Mouse (Mus musculus) liver, postnatal 0 days (tissue): ENCODE data around the gene Atg3. TPM values are rescaled to one million over a fixed set of nuclear protein-coding genes. Genes with fewer than 3 reads are reported as not detected.

Source experiments
- ATAC-seq: fragments of 200-750 bp; cut with Nextera tagmentation; 2 replicates; pipeline ENCODE4 v1.8.0; 2017; ENCODE audit warnings: mild to moderate bottlenecking, moderate library complexity
- DNase-seq: peaks from one replicate; pipeline ENCODE4 v3.0.0-alpha.2; 2016
- H3K27ac ChIP-seq: fragments of 300-500 bp; sonication (generic); 2 replicates; pipeline ENCODE4 v1.5.1; 2014; ENCODE audit warnings: antibody characterized with exemption, moderate library complexity, mild to moderate bottlenecking, low read depth
- H3K27me3 ChIP-seq: fragments of 300-500 bp; sonication (generic); 2 replicates; pipeline ENCODE4 v1.6.1; 2014; ENCODE audit warnings: low read length, control low read depth, mixed read lengths; ENCODE audit not compliant: insufficient read depth
- H3K36me3 ChIP-seq: fragments of 300-500 bp; sonication (generic); replicated peaks from 2 replicates; pipeline ENCODE4 v1.6.1; 2014; ENCODE audit warnings: mild to moderate bottlenecking, control low read depth, low read length, moderate library complexity, mixed read lengths; ENCODE audit not compliant: insufficient read depth
- H3K4me1 ChIP-seq: fragments of 300-500 bp; sonication (generic); 2 replicates; pipeline ENCODE4 v1.6.1; 2014; ENCODE audit warnings: antibody characterized with exemption, mild to moderate bottlenecking, control low read depth; ENCODE audit not compliant: insufficient read depth
- H3K4me2 ChIP-seq: fragments of 300-500 bp; sonication (generic); 2 replicates; pipeline ENCODE4 v1.6.1; 2014; ENCODE audit warnings: low read depth, mild to moderate bottlenecking, low read length, moderate library complexity, mixed read lengths
- H3K4me3 ChIP-seq: fragments of 300-500 bp; sonication (generic); 2 replicates; pipeline ENCODE4 v1.5.1; 2014; ENCODE audit warnings: low read depth, low read length
- H3K9ac ChIP-seq: fragments of 300-500 bp; sonication (generic); replicated peaks from 2 replicates; pipeline ENCODE4 v1.6.1; 2014; ENCODE audit warnings: mild to moderate bottlenecking, moderate library complexity
- H3K9me3 ChIP-seq: fragments of 300-500 bp; sonication (generic); 2 replicates; pipeline ENCODE4 v1.6.1; 2016; ENCODE audit warnings: mild to moderate bottlenecking, control low read depth, low read length, mixed read lengths
- CTCF ChIP-seq: sonication (generic); IDR thresholded peaks from 2 replicates; pipeline ENCODE4 v1.5.1; 2016; ENCODE audit warnings: antibody characterized with exemption, low read depth
- EP300 ChIP-seq: IDR thresholded peaks from 2 replicates; pipeline ENCODE4 v1.6.1; 2016; ENCODE audit warnings: antibody characterized with exemption, low read depth, mild to moderate bottlenecking
- WGBS: fragments of 180-500 bp; shearing (Covaris S2); extraction: QIAGEN DNeasy Blood & Tissue Kit; methylation state at CpG from one replicate; pipeline ENCODE4 v1.1.7; 2014; ENCODE audit not compliant: insufficient replicate concordance; 5-methylcytosine and 5-hydroxymethylcytosine counted together
- polyA plus RNA-seq: library from polyadenylated mRNA; unstranded; fragments of >200 nt; fragmentation: Nextera tagmentation; extraction: Ambion mirVana; gene quantifications from 2 replicates; pipeline ENCODE4 v1.2.1, GENCODE M21; 2015

The Atg3 gene
- polyA plus RNA-seq, 1 experiment from 2014 or later, result 28.4 TPM

GRCm38 (mm10) chr16:45224431-45225008, 65.9 kb downstream of the Atg3 start:
- TF ChIP-seq EP300 (no peak), CTCF (no peak)
- H3K4me3 ChIP-seq, result no peak overlapping the region
- DNase-seq (no peak), ATAC-seq (no peak)
- no peaks in the 10 kb centered on the region for H3K27me3 ChIP-seq
- peak overlapping the region; percentile 40 for H3K4me2 ChIP-seq
- H3K4me1 ChIP-seq, result no peaks in the 10 kb centered on the region
- H3K36me3 ChIP-seq, result no peaks in the 10 kb centered on the region
- no peak overlapping the region for H3K9ac ChIP-seq
- H3K27ac ChIP-seq, result no peak overlapping the region
- WGBS, result 47% methylated on average over 4 of the region's 4 CpGs
- H3K9me3 ChIP-seq, result no peaks in the 10 kb centered on the region

- no peak overlapping the region for H3K27ac ChIP-seq
- TF ChIP-seq CTCF (no peak), EP300 (no peak)
- H3K4me3 ChIP-seq, result no peak overlapping the region
- WGBS, result 63% methylated on average over 1 of the region's 1 CpGs
- no peaks in the 10 kb centered on the region for H3K36me3 ChIP-seq
- no peak overlapping the region for H3K4me2 ChIP-seq
- no peaks in the 10 kb centered on the region for H3K27me3 ChIP-seq
- no peak overlapping the region for H3K9ac ChIP-seq
- no peak for DNase-seq
- no peak for ATAC-seq
- no peaks in the 10 kb centered on the region for H3K4me1 ChIP-seq
- no peaks in the 10 kb centered on the region for H3K9me3 ChIP-seq
Observed at GRCm38 (mm10) chr16:45227002-45227401, 68.4 kb downstream of the Atg3 start.

GRCm38 (mm10) chr16:45231296-45231695, 72.7 kb downstream of the Atg3 start:
- Histone ChIP-seq H3K4me1 (no peaks in the 10 kb centered on the region), H3K9me3 (no peaks in the 10 kb centered on the region), H3K36me3 (no peaks in the 10 kb centered on the region), H3K9ac (no peak overlapping the region), H3K27ac (no peak overlapping the region), H3K4me2 (no peak overlapping the region), H3K27me3 (no peaks in the 10 kb centered on the region), H3K4me3 (no peak overlapping the region)
- 57% methylated on average over 1 of the region's 1 CpGs for WGBS
- ATAC-seq (no peak), DNase-seq (no peak)
- TF ChIP-seq EP300 (no peak), CTCF (no peak)

GRCm38 (mm10) chr16:45233007-45233406, 74.4 kb downstream of the Atg3 start:
- no peak overlapping the region for H3K9ac ChIP-seq
- no peaks in the 10 kb centered on the region for H3K4me1 ChIP-seq
- H3K27me3 ChIP-seq, result no peaks in the 10 kb centered on the region
- no peak overlapping the region for H3K4me2 ChIP-seq
- TF ChIP-seq CTCF, result no peak
- no peak for TF ChIP-seq EP300
- no peaks in the 10 kb centered on the region for H3K9me3 ChIP-seq
- ATAC-seq (no peak), DNase-seq (no peak)
- no peak overlapping the region for H3K27ac ChIP-seq
- no peak overlapping the region for H3K4me3 ChIP-seq
- 73% methylated on average over 3 of the region's 3 CpGs for WGBS
- H3K36me3 ChIP-seq, result no peaks in the 10 kb centered on the region

Other genes with a start within 250 kb of the Atg3 start
- gene Cd200r3, start 215.1 kb upstream of the Atg3 start, polyA plus RNA-seq, result 0.69 and 0.79 TPM in 2 replicates
- 21.0 and 27.2 TPM in 2 replicates for gene Ccdc80, start 65.4 kb upstream of the Atg3 start, polyA plus RNA-seq
- 8.1 and 8.2 TPM in 2 replicates for gene Slc35a5, start 79 bp upstream of the Atg3 start, polyA plus RNA-seq
- 0.62 and 0.87 TPM in 2 replicates for gene Btla, start 65.5 kb downstream of the Atg3 start, polyA plus RNA-seq